8 mouse cellular contexts compared by ENCODE assay signal in genomic region chr8:80739155-80739924, GRCm38 (mm10). TPM values are rescaled to one million over a fixed set of nuclear protein-coding genes. Genes with fewer than 3 reads are reported as not detected.
A peak's percentile ranks its signal among the peaks of the same experiment; 100 is the strongest.
DNase-seq lines count a peak whose midpoint lies in the region; ATAC-seq lines count a peak whose summit lies in the region.
"Not testable (repeated sequence)": the region's sequence is repeated elsewhere in the genome, so short reads cannot be mapped to it uniquely, and the experiment has no call there.

Smarca5 (minus strand) TSS chr8:80739497.

- under 1% methylated on average over 91 of the region's 91 CpGs for WGBS in intestine, embryonic 15.5 days

- peak within 1 kb of the TSS; percentile 94 for H3K4me3 ChIP-seq in intestine, embryonic 15.5 days (replicated peaks)

- peak; percentile 97 for DNase-seq in adrenal gland, adult 2 months
- peak; percentile 95 for DNase-seq in embryo, embryonic 11 days
- DNase-seq in gastrocnemius, postnatal 25 days, result peak; percentile 93
- DNase-seq in left cerebral cortex, postnatal 14 days (ENCODE audit: low spot score in 2 of 2), result peak; percentile 90 to 95
- DNase-seq in right cerebral cortex, postnatal 14 days, result peak; percentile 92
- peak; percentile 95 for DNase-seq in urinary bladder, postnatal 25 days (ENCODE audit: low spot score)

- peak within 1 kb of the TSS; percentile 94 for H3K9ac ChIP-seq in intestine, embryonic 15.5 days

- peak within 1 kb of the TSS; percentile 72 for H3K4me2 ChIP-seq in intestine, embryonic 15.5 days (replicated peaks)

- not testable (repeated sequence) for H3K4me1 ChIP-seq in intestine, embryonic 15.5 days (replicated peaks)

- not testable (repeated sequence) for H3K36me3 ChIP-seq in intestine, embryonic 15.5 days

- H3K27me3 ChIP-seq in intestine, embryonic 15.5 days (replicated peaks), result not testable (repeated sequence)

- peak; percentile 98 for ATAC-seq in intestine, embryonic 15.5 days
- ATAC-seq in megakaryocyte-erythroid progenitor cell, adult 5-6 weeks (replicated peaks; ENCODE audit: low FRiP score, low TSS enrichment, poor library complexity, severe bottlenecking), result peak; percentile 98

- H3K27ac ChIP-seq in intestine, embryonic 15.5 days, result peak within 1 kb of the TSS; percentile 99

- intact Hi-C loops in left cerebral cortex, postnatal 14 days (cut with DNase I), result not testable (repeated sequence)

- not testable (repeated sequence) for H3K9me3 ChIP-seq in intestine, embryonic 15.5 days

RNA-seq across cellular contexts. Expression of gene Smarca5, which starts in this region (rescaled TPM):
- 10 to 100 TPM; 65.0 to 69.2 TPM for total RNA-seq in adrenal gland, adult 2 months (2021)
- 16.4 and 17.8 TPM in 2 replicates for polyA plus RNA-seq in adrenal gland, adult 2 months (2012; rRNA removed)
- total RNA-seq in gastrocnemius, postnatal 25 days (2021), result 10 to 100 TPM; 25.2 to 25.3 TPM
- polyA plus RNA-seq in intestine, embryonic 15.5 days (2015; fragmentation: Nextera tagmentation; extraction: Ambion mirVana), result 66.8 and 80.9 TPM in 2 replicates
- total RNA-seq in left cerebral cortex, postnatal 14 days (2021), result 10 to 100 TPM; 44.9 to 48.4 TPM
- total RNA-seq in megakaryocyte-erythroid progenitor cell, adult 5-6 weeks (2014; fragmentation: Nextera tagmentation), result 97.6 and 109 TPM in 2 replicates
- total RNA-seq in megakaryocyte-erythroid progenitor cell, adult 5-6 weeks (2017), result 259 and 266 TPM in 2 replicates

Comparison
In these comparisons a context has a peak if more than half of its experiments do, and no peak if none do; other contexts are left out.
1. Peak in every context shown above with its lines: DNase-seq, ATAC-seq, H3K4me3 ChIP-seq and H3K27ac ChIP-seq.